Mouse (Mus musculus) lung, postnatal 4 days (tissue): ENCODE measurements around the gene Slc7a10.
A peak's percentile ranks its signal among the peaks of the same experiment; 100 is the strongest.

Source experiments
- DNase-seq, 2 experiments: peaks; one replicate each; pipeline ENCODE4 v3.0.0; 2021

Slc7a10 gene

GRCm38 (mm10) chr7:35185889-35186569 lies at the start of gene Slc7a10:
Slc7a10 (plus strand) TSS chr7:35186385.
- peak in 1 of 2 experiments; percentile 64 for DNase-seq

- DNase-seq, result no peak
These were observed 48.7 kb upstream of the Slc7a10 start for GRCm38 (mm10) chr7:35137524-35137923.

- DNase-seq, result no peak
These were observed 47.7 kb upstream of the Slc7a10 start for GRCm38 (mm10) chr7:35138481-35138880.

- DNase-seq, result no peak
These were observed 46.3 kb upstream of the Slc7a10 start for GRCm38 (mm10) chr7:35139880-35140279.

GRCm38 (mm10) chr7:35141519-35141918 lies 44.7 kb upstream of the Slc7a10 start:
- peak; percentile 68 to 85 for DNase-seq

- DNase-seq, result no peak
These were observed 43.7 kb upstream of the Slc7a10 start for GRCm38 (mm10) chr7:35142522-35142921.

- DNase-seq, result peak in 1 of 2 experiments; percentile 71
These were observed 42.1 kb upstream of the Slc7a10 start for GRCm38 (mm10) chr7:35143864-35144618.

GRCm38 (mm10) chr7:35145068-35145467 lies 41.1 kb upstream of the Slc7a10 start:
- DNase-seq, result peak; percentile 70 to 88

- DNase-seq, result peak; percentile 78 to 90
These were observed 39.9 kb upstream of the Slc7a10 start for GRCm38 (mm10) chr7:35146269-35146668.

GRCm38 (mm10) chr7:35149616-35150433 lies 36.4 kb upstream of the Slc7a10 start:
- DNase-seq, result peak in 1 of 2 experiments; percentile 46

- DNase-seq, result no peak
These were observed 35.3 kb upstream of the Slc7a10 start for GRCm38 (mm10) chr7:35150860-35151259.

GRCm38 (mm10) chr7:35154449-35154848 lies 31.7 kb upstream of the Slc7a10 start:
- DNase-seq, result no peak

- peak; percentile 35 to 41 for DNase-seq
These were observed 29.4 kb upstream of the Slc7a10 start for GRCm38 (mm10) chr7:35156561-35157477.

- DNase-seq, result no peak
These were observed 28.7 kb upstream of the Slc7a10 start for GRCm38 (mm10) chr7:35157512-35157911.

- DNase-seq, result no peak
These were observed 23.7 kb upstream of the Slc7a10 start for GRCm38 (mm10) chr7:35162443-35162842.

- peak in 1 of 2 experiments; percentile 48 for DNase-seq
These were observed 22.6 kb upstream of the Slc7a10 start for GRCm38 (mm10) chr7:35163600-35163999.

GRCm38 (mm10) chr7:35164131-35164530 lies 22.1 kb upstream of the Slc7a10 start:
- DNase-seq, result no peak

- DNase-seq, result no peak
These were observed 19.2 kb upstream of the Slc7a10 start for GRCm38 (mm10) chr7:35166988-35167387.

GRCm38 (mm10) chr7:35167925-35168324 lies 18.3 kb upstream of the Slc7a10 start:
- no peak for DNase-seq

GRCm38 (mm10) chr7:35169341-35169740 lies 16.8 kb upstream of the Slc7a10 start:
- DNase-seq, result peak; percentile 86 to 92

GRCm38 (mm10) chr7:35171867-35172382 lies 14.3 kb upstream of the Slc7a10 start:
- peak; percentile 55 to 87 for DNase-seq

GRCm38 (mm10) chr7:35172519-35172918 lies 13.7 kb upstream of the Slc7a10 start:
- no peak for DNase-seq
